Mouse (Mus musculus) neural tube, embryonic 12.5 days (tissue): ENCODE measurements around the gene Trappc2l. TPM values are rescaled to one million over a fixed set of nuclear protein-coding genes. Genes with fewer than 3 reads are reported as not detected.

Experiments used
- ATAC-seq: fragments of 200-750 bp; cut with Nextera tagmentation; 2 replicates; pipeline ENCODE4 v1.8.0; 2017; ENCODE audit warnings: low read depth, mild to moderate bottlenecking, moderate TSS enrichment, moderate library complexity; ENCODE audit not compliant: low FRiP score
- H3K27ac ChIP-seq: fragments of 300-500 bp; sonication (generic); 2 replicates; pipeline ENCODE4 v1.5.1; 2016
- H3K27me3 ChIP-seq: fragments of 300-500 bp; sonication (generic); replicated peaks from 2 replicates; pipeline ENCODE4 v1.6.1; 2016; ENCODE audit warnings: mild to moderate bottlenecking
- H3K36me3 ChIP-seq: fragments of 300-500 bp; sonication (generic); 2 replicates; pipeline ENCODE4 v1.6.1; 2016; ENCODE audit warnings: mild to moderate bottlenecking
- H3K4me1 ChIP-seq: fragments of 300-500 bp; sonication (generic); 2 replicates; pipeline ENCODE4 v1.6.1; 2016
- H3K4me2 ChIP-seq: fragments of 300-500 bp; sonication (generic); replicated peaks from 2 replicates; pipeline ENCODE4 v1.6.1; 2016; ENCODE audit warnings: mild to moderate bottlenecking
- H3K4me3 ChIP-seq: fragments of 300-500 bp; sonication (generic); 2 replicates; pipeline ENCODE4 v1.5.1; 2016
- H3K9ac ChIP-seq: fragments of 300-500 bp; sonication (generic); 2 replicates; pipeline ENCODE4 v1.6.1; 2016; ENCODE audit warnings: mild to moderate bottlenecking
- H3K9me3 ChIP-seq: fragments of 300-500 bp; sonication (generic); 2 replicates; pipeline ENCODE4 v1.6.1; 2016; ENCODE audit warnings: mild to moderate bottlenecking
- WGBS: fragments of 180-500 bp; shearing (Covaris S2); methylation state at CpG from one replicate; pipeline ENCODE4 v1.1.7; 2016; 5-methylcytosine and 5-hydroxymethylcytosine counted together
- polyA plus RNA-seq: library from polyadenylated mRNA; unstranded; fragments of >200 nt; fragmentation: Nextera tagmentation; extraction: Ambion mirVana; gene quantifications from 2 replicates; pipeline ENCODE4 v1.2.1, GENCODE M21; 2016

Trappc2l gene
- 65.6 and 69.7 TPM in 2 replicates for polyA plus RNA-seq

GRCm38 (mm10) chr8:122611295-122612133 lies at the start of gene Trappc2l, which contains the start of gene Galns:
TSS of gene Trappc2l (plus strand) at chr8:122611640.
TSS of gene Galns (minus strand) at chr8:122611463.
- Histone ChIP-seq H3K9ac (peak within 1 kb of the TSS; percentile 73), H3K4me1 (peaks cover 23% of the 10 kb centered on the region), H3K36me3 (no peaks in the 10 kb centered on the region; the same call in 1 of the 2 replicates), H3K27ac (peak within 1 kb of the TSS; percentile 64), H3K4me3 (peak within 1 kb of the TSS; percentile 72), H3K9me3 (no peaks in the 10 kb centered on the region), H3K4me2 (peak within 1 kb of the TSS; percentile 91), H3K27me3 (no peaks in the 10 kb centered on the region)
- ATAC-seq: peak; percentile 98
- under 1% methylated on average over 56 of the region's 57 CpGs for WGBS

- Histone ChIP-seq H3K9ac (no peak overlapping the region), H3K36me3 (peaks cover 4% of the 10 kb centered on the region; the same call in 1 of the 2 replicates), H3K4me3 (no peak overlapping the region), H3K27ac (no peak overlapping the region), H3K27me3 (no peaks in the 10 kb centered on the region), H3K4me2 (no peak overlapping the region), H3K4me1 (peaks cover 28% of the 10 kb centered on the region), H3K9me3 (no peaks in the 10 kb centered on the region)
- 88% methylated on average over 25 of the region's 25 CpGs for WGBS
- no peak for ATAC-seq
Observed at GRCm38 (mm10) chr8:122564363-122565352, 46.8 kb upstream of the Trappc2l start.

GRCm38 (mm10) chr8:122566766-122567165 lies 44.7 kb upstream of the Trappc2l start:
- Histone ChIP-seq H3K36me3 (peaks cover 25% of the 10 kb centered on the region), H3K4me1 (peaks cover 29% of the 10 kb centered on the region), H3K27me3 (no peaks in the 10 kb centered on the region), H3K9me3 (no peaks in the 10 kb centered on the region), H3K4me2 (peak overlapping the region; percentile 83), H3K9ac (peak overlapping the region; percentile 80), H3K4me3 (peak overlapping the region; percentile 73; the same call in 1 of the 2 replicates), H3K27ac (no peak overlapping the region)
- ATAC-seq: no peak
- WGBS: 55% methylated on average over 6 of the region's 6 CpGs

- under 1% methylated on average over 62 of the region's 62 CpGs for WGBS
- Histone ChIP-seq H3K27ac (peak within 1 kb of the TSS; percentile 75), H3K4me2 (peak within 1 kb of the TSS; percentile 83), H3K36me3 (peaks cover 33% of the 10 kb centered on the region), H3K4me1 (peaks cover 29% of the 10 kb centered on the region), H3K27me3 (no peaks in the 10 kb centered on the region), H3K9me3 (no peaks in the 10 kb centered on the region), H3K4me3 (peak within 1 kb of the TSS; percentile 73), H3K9ac (peak within 1 kb of the TSS; percentile 80)
- peak; percentile 94 for ATAC-seq
Observed at GRCm38 (mm10) chr8:122567361-122568108, 43.9 kb upstream of the Trappc2l start, which contains the start of gene Cdt1. TSS of gene Cdt1 (plus strand) at chr8:122568015.

GRCm38 (mm10) chr8:122568109-122568504 lies 43.3 kb upstream of the Trappc2l start:
- peaks cover 38% of the 10 kb centered on the region for H3K36me3 ChIP-seq
- WGBS: under 1% methylated on average over 34 of the region's 34 CpGs
- ATAC-seq: peak; percentile 57

GRCm38 (mm10) chr8:122568881-122569309 lies 42.5 kb upstream of the Trappc2l start:
- ATAC-seq: no peak
- Histone ChIP-seq H3K9ac (peak overlapping the region; percentile 80), H3K4me3 (peak overlapping the region; percentile 73), H3K9me3 (no peaks in the 10 kb centered on the region), H3K27me3 (no peaks in the 10 kb centered on the region), H3K27ac (no peak overlapping the region), H3K4me1 (peaks cover 29% of the 10 kb centered on the region), H3K36me3 (peaks cover 38% of the 10 kb centered on the region), H3K4me2 (peak overlapping the region; percentile 83)
- 5% methylated on average over 10 of the region's 10 CpGs for WGBS

More at GRCm38 (mm10) chr8:122568109-122568504, 43.3 kb upstream of the Trappc2l start:
- Histone ChIP-seq H3K27ac (peak overlapping the region; percentile 39), H3K4me2 (peak overlapping the region; percentile 83), H3K9ac (peak overlapping the region; percentile 80), H3K9me3 (no peaks in the 10 kb centered on the region), H3K4me3 (peak overlapping the region; percentile 73), H3K27me3 (no peaks in the 10 kb centered on the region), H3K4me1 (peaks cover 29% of the 10 kb centered on the region)

- Histone ChIP-seq H3K4me3 (peak overlapping the region; percentile 73), H3K27me3 (no peaks in the 10 kb centered on the region), H3K27ac (no peak overlapping the region), H3K4me2 (peak overlapping the region; percentile 83), H3K9me3 (no peaks in the 10 kb centered on the region), H3K4me1 (peaks cover 30% of the 10 kb centered on the region), H3K36me3 (peaks cover 38% of the 10 kb centered on the region), H3K9ac (peak overlapping the region; percentile 80)
- WGBS: 70% methylated on average over 9 of the region's 9 CpGs
- ATAC-seq: no peak
Observed at GRCm38 (mm10) chr8:122569329-122569728, 42.1 kb upstream of the Trappc2l start.

GRCm38 (mm10) chr8:122569996-122570395 lies 41.4 kb upstream of the Trappc2l start:
- H3K4me2 ChIP-seq: no peak overlapping the region
- H3K4me1 ChIP-seq: peaks cover 36% of the 10 kb centered on the region

GRCm38 (mm10) chr8:122571153-122571552 lies 40.3 kb upstream of the Trappc2l start:
- WGBS: 97% methylated on average over 11 of the region's 11 CpGs
- no peak overlapping the region for H3K27ac ChIP-seq

More at GRCm38 (mm10) chr8:122569996-122570395, 41.4 kb upstream of the Trappc2l start:
- WGBS: 95% methylated on average over 16 of the region's 16 CpGs
- Histone ChIP-seq H3K4me3 (no peak overlapping the region), H3K27me3 (no peaks in the 10 kb centered on the region), H3K27ac (no peak overlapping the region), H3K9ac (no peak overlapping the region), H3K36me3 (peaks cover 40% of the 10 kb centered on the region), H3K9me3 (no peaks in the 10 kb centered on the region)
- ATAC-seq: no peak

GRCm38 (mm10) chr8:122571750-122572267 lies 39.6 kb upstream of the Trappc2l start:
- 95% methylated on average over 17 of the region's 17 CpGs for WGBS
- H3K4me1 ChIP-seq: peaks cover 44% of the 10 kb centered on the region
- ATAC-seq: no peak

More at GRCm38 (mm10) chr8:122571153-122571552, 40.3 kb upstream of the Trappc2l start:
- H3K9me3 ChIP-seq: no peaks in the 10 kb centered on the region
- H3K27me3 ChIP-seq: no peaks in the 10 kb centered on the region
- ATAC-seq: no peak
- H3K4me1 ChIP-seq: peaks cover 48% of the 10 kb centered on the region
- no peak overlapping the region for H3K4me3 ChIP-seq
- no peak overlapping the region for H3K4me2 ChIP-seq
- no peak overlapping the region for H3K9ac ChIP-seq
- H3K36me3 ChIP-seq: peaks cover 40% of the 10 kb centered on the region

GRCm38 (mm10) chr8:122572751-122573150 lies 38.7 kb upstream of the Trappc2l start:
- 93% methylated on average over 3 of the region's 3 CpGs for WGBS
- Histone ChIP-seq H3K9me3 (no peaks in the 10 kb centered on the region), H3K9ac (no peak overlapping the region), H3K4me1 (peaks cover 46% of the 10 kb centered on the region), H3K4me3 (no peak overlapping the region), H3K36me3 (peaks cover 40% of the 10 kb centered on the region), H3K4me2 (no peak overlapping the region), H3K27me3 (no peaks in the 10 kb centered on the region), H3K27ac (no peak overlapping the region)
- ATAC-seq: no peak

More at GRCm38 (mm10) chr8:122571750-122572267, 39.6 kb upstream of the Trappc2l start:
- Histone ChIP-seq H3K9me3 (no peaks in the 10 kb centered on the region), H3K36me3 (peaks cover 40% of the 10 kb centered on the region), H3K9ac (no peak overlapping the region), H3K27me3 (no peaks in the 10 kb centered on the region), H3K4me2 (no peak overlapping the region), H3K27ac (no peak overlapping the region), H3K4me3 (no peak overlapping the region)
